ENCODE assay signal across 8 mouse cellular contexts in the genomic region with DNA sequence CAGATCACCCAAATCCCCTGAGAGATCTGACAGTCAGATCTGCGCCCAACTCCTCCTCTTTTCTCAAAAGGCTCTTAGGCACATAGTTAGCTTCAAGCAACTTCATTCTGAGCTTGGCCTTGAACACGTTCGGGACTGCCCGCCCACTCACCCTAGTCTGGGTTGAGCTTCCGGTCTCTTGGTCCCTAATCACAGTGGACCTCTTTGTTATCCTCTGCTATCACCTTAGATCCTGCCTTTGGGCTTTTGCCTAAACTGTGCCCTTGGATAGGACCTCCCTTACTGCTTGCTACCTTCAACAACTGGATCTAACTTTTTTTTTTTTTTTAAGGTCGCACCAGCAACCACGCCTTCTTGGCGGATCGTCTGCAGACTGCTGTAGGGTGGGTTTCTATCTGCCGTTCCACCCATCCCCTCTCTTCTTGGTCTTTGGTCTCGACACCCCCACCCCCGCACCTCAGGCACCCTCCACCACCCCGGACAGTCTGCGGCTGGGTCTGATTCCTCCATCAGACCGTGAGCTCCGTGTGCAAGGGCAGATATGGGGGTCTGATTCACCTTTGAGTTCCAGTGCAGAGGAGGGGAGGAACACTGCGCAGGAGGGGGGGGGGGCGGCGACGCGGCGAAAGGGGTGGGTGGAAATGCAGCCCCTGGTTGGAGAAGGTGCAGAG. TPM values are rescaled to one million over a fixed set of nuclear protein-coding genes. Genes with fewer than 3 reads are reported as not detected.
DNase-seq lines count a peak whose midpoint lies in the region; ATAC-seq and TF ChIP-seq lines count a peak whose summit lies in the region.

No protein-coding gene starts in this region.

- H3K4me2 ChIP-seq in midbrain, embryonic 13.5 days (replicated peaks): peak overlapping the region; percentile 94
- peak overlapping the region; percentile 67 for H3K4me2 ChIP-seq in stomach, embryonic 15.5 days

- H3K4me3 ChIP-seq in gastrocnemius, adult 2 months: peak overlapping the region; percentile 94
- H3K4me3 ChIP-seq in bone marrow macrophage, adult 2 months (ENCODE audit: insufficient read depth, low read length): peak overlapping the region; percentile 79
- H3K4me3 ChIP-seq in midbrain, embryonic 13.5 days (replicated peaks): peak overlapping the region; percentile 88
- H3K4me3 ChIP-seq in stomach, embryonic 15.5 days (replicated peaks): peak overlapping the region; percentile 82

- H3K4me1 ChIP-seq in bone marrow macrophage, adult 2 months (ENCODE audit: control insufficient read depth, insufficient read depth, low read length): peaks cover 11% of the 10 kb centered on the region
- peaks cover 24% of the 10 kb centered on the region for H3K4me1 ChIP-seq in midbrain, embryonic 13.5 days (replicated peaks)
- peaks cover 20% of the 10 kb centered on the region; the same call in 1 of the 2 replicates for H3K4me1 ChIP-seq in stomach, embryonic 15.5 days

- H3K9ac ChIP-seq in midbrain, embryonic 13.5 days (replicated peaks): peak overlapping the region; percentile 97
- H3K9ac ChIP-seq in stomach, embryonic 15.5 days: peak overlapping the region; percentile 43; the same call in 1 of the 2 replicates

- no peak for TF ChIP-seq CTCF in gastrocnemius, adult 2 months (IDR thresholded peaks at IDR 0.05)
- no peak for TF ChIP-seq CTCF in bone marrow macrophage, adult 2 months (IDR thresholded peaks at IDR 0.05; ENCODE audit: low read depth, low read length)

- 1% methylated on average over 17 of the region's 22 CpGs for WGBS in midbrain, embryonic 13.5 days
- WGBS in stomach, embryonic 15.5 days: under 1% methylated on average over 20 of the region's 22 CpGs

- intact Hi-C loops in gastrocnemius, adult 2 months (cut with DNase I): loop anchor here (1.0 to 5.0 kb wide), 2 partner anchors 12 to 39 kb away; no protein-coding TSS in a partner anchor
- intact Hi-C loops in left cerebral cortex, postnatal 4 days (cut with DNase I): no loop called here

- peak overlapping the region; percentile 96 for H3K27ac ChIP-seq in gastrocnemius, adult 2 months
- no peak overlapping the region for H3K27ac ChIP-seq in bone marrow macrophage, adult 2 months (ENCODE audit: insufficient read depth, low read depth, low read length)
- H3K27ac ChIP-seq in midbrain, embryonic 13.5 days: peak overlapping the region; percentile 100
- peak overlapping the region; percentile 99 for H3K27ac ChIP-seq in stomach, embryonic 15.5 days

- no peaks in the 10 kb centered on the region for H3K9me3 ChIP-seq in midbrain, embryonic 13.5 days
- H3K9me3 ChIP-seq in stomach, embryonic 15.5 days: no peaks in the 10 kb centered on the region

- no peaks in the 10 kb centered on the region for H3K27me3 ChIP-seq in midbrain, embryonic 13.5 days
- no peaks in the 10 kb centered on the region for H3K27me3 ChIP-seq in stomach, embryonic 15.5 days (replicated peaks)

- peak; percentile 46 for DNase-seq in gastrocnemius, adult 2 months
- no peak for DNase-seq in gastrocnemius, postnatal 10 days
- peak; percentile 51 for DNase-seq in fibroblast of lung, adult 2 months (ENCODE audit: low read depth)
- peak; percentile 52 for DNase-seq in heart, postnatal 4 days
- DNase-seq in left cerebral cortex, postnatal 4 days: peak; percentile 36

- no peak for TF ChIP-seq POLR2A in bone marrow macrophage, adult 2 months (IDR thresholded peaks at IDR 0.05; ENCODE audit: borderline replicate concordance, low read depth, low read length)

- ATAC-seq in midbrain, embryonic 13.5 days: peak; percentile 51
- ATAC-seq in stomach, embryonic 15.5 days (ENCODE audit: insufficient read depth, low FRiP score, low read depth): peak; percentile 8; the same call in 1 of the 2 replicates

- peaks cover 6% of the 10 kb centered on the region for H3K36me3 ChIP-seq in midbrain, embryonic 13.5 days
- 0 out of 2 replicates have a peak, but pooled peaks cover under 1% of the 10 kb centered on the region for H3K36me3 ChIP-seq in stomach, embryonic 15.5 days

RNA-seq across cellular contexts. Expression of a gene that starts 0.9 kb away (rescaled TPM):
- 1 to 10 TPM; 8.4 to 8.9 TPM for total RNA-seq in gastrocnemius, adult 2 months (2021)
- total RNA-seq in gastrocnemius, postnatal 10 days (2021): 10 to 100 TPM; 14.3 to 28.7 TPM
- 110 and 127 TPM in 2 replicates for polyA plus RNA-seq in bone marrow macrophage, adult 2 months (2012; ENCODE audit: insufficient read depth, insufficient read length, missing spikeins)
- total RNA-seq in heart, postnatal 4 days (2021): 10 to 100 TPM; 36.1 to 38.8 TPM
- total RNA-seq in left cerebral cortex, postnatal 4 days (2021): 10 to 100 TPM; 87.5 to 99.7 TPM
- polyA plus RNA-seq in midbrain, embryonic 13.5 days (2015; fragmentation: Nextera tagmentation; extraction: Ambion mirVana): 39.4 and 41.2 TPM in 2 replicates
- 29.6 and 35.7 TPM in 2 replicates for polyA plus RNA-seq in stomach, embryonic 15.5 days (2015; fragmentation: Nextera tagmentation; extraction: Ambion mirVana)

RNA-seq across cellular contexts. Expression of a gene that starts 28.9 kb away (rescaled TPM):
- under 1 TPM; 0.13 to 0.22 TPM for total RNA-seq in gastrocnemius, adult 2 months (2021)
- under 1 TPM; 0.09 to 0.19 TPM for total RNA-seq in gastrocnemius, postnatal 10 days (2021)
- polyA plus RNA-seq in bone marrow macrophage, adult 2 months (2012; ENCODE audit: insufficient read depth, insufficient read length, missing spikeins): not detected in 2 replicates
- total RNA-seq in heart, postnatal 4 days (2021): 1 to 10 TPM in 1 of 2 experiments, under 1 TPM in 1; 0.55 to 1.4 TPM
- total RNA-seq in left cerebral cortex, postnatal 4 days (2021): under 1 TPM in 1 of 2 experiments, not detected in 1; 0.20 TPM
- polyA plus RNA-seq in midbrain, embryonic 13.5 days (2015; fragmentation: Nextera tagmentation; extraction: Ambion mirVana): 0.88 and 1.1 TPM in 2 replicates
- 1.1 and 1.2 TPM in 2 replicates for polyA plus RNA-seq in stomach, embryonic 15.5 days (2015; fragmentation: Nextera tagmentation; extraction: Ambion mirVana)

RNA-seq across cellular contexts. Expression of a gene that starts 57.7 kb away (rescaled TPM):
- not detected for total RNA-seq in gastrocnemius, adult 2 months (2021)
- total RNA-seq in gastrocnemius, postnatal 10 days (2021): under 1 TPM in 1 of 2 experiments, not detected in 1; 0.32 TPM
- 17.9 and 19.5 TPM in 2 replicates for polyA plus RNA-seq in bone marrow macrophage, adult 2 months (2012; ENCODE audit: insufficient read depth, insufficient read length, missing spikeins)
- not detected for total RNA-seq in heart, postnatal 4 days (2021)
- total RNA-seq in left cerebral cortex, postnatal 4 days (2021): under 1 TPM; 0.26 to 0.28 TPM
- 0.16 TPM in 1 of 2 replicates, not detected in the other for polyA plus RNA-seq in midbrain, embryonic 13.5 days (2015; fragmentation: Nextera tagmentation; extraction: Ambion mirVana)
- polyA plus RNA-seq in stomach, embryonic 15.5 days (2015; fragmentation: Nextera tagmentation; extraction: Ambion mirVana): 2.0 and 2.1 TPM in 2 replicates
